Mouse (Mus musculus): ENCODE data around the gene Insyn1.

DNA sequence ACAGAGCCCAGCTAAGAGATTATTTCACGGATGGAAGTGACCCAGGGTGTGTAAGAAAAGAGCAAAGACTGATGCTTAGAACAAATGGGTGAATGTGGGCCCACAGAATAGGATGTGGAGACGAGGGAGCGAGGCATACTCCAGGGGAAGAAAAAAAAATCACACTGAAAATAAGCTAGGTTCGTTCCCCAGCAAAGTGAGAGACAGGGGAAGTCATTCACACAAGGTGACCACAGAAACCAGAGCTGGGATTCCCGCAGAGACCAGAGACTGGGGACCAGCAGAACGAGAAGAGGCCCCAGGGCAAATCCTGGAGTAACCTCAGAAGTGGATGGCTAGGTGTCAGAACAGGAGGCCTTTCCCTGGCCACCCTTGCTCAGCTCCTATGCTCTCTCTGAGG is 57.0 kb downstream of the Insyn1 start:
- TF ChIP-seq GATA1 (IDR thresholded peaks at IDR 0.05; ENCODE audit: borderline replicate concordance, low read length) (no peak), FLI1 (IDR thresholded peaks at IDR 0.05; ENCODE audit: low read length) (no peak)
